Mouse (Mus musculus): Measurements from ENCODE around the gene Hoxb1. TPM values are rescaled to one million over a fixed set of nuclear protein-coding genes. Genes with fewer than 3 reads are reported as not detected.

Hoxb1 gene
- polyA plus RNA-seq, 1 experiment from 2014 or later, result 0.32 TPM

DNA sequence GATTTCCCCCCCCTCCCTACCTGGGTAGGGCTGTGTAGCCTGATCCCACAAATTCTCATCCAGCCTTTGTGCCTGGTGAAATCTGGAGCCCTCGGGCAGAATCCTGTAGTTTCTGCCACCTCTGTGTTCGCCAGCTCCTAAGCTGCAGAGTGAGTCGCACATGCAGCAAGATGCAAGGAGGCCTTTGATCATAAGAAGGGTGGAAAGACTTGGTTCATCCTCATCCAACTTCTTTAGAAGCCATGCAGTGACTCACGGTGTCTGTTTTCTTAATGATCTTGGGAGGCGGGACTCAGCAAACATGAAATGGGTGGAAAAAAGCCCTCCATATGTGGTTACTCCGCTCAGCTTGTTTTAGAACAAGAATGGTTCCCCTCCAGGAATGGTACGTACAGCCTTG, 39.3 kb downstream of the Hoxb1 start:
- Histone ChIP-seq H3K27ac (ENCODE audit: low read length) (peak overlapping the region; percentile 69; the same call in 1 of the 2 replicates), H3K27me3 (ENCODE audit: control insufficient read depth, insufficient read depth, low read length) (no peaks in the 10 kb centered on the region; the same call in 1 of the 2 replicates), H3K4me2 (replicated peaks; ENCODE audit: low read depth, low read length) (no peak overlapping the region), H3K9ac (replicated peaks; ENCODE audit: low read depth, low read length) (no peak overlapping the region), H3K4me3 (ENCODE audit: low read depth, low read length) (no peak overlapping the region), H3K36me3 (ENCODE audit: control insufficient read depth, insufficient read depth, low read length) (no peaks in the 10 kb centered on the region), H3K9me3 (ENCODE audit: control insufficient read depth, low read depth, low read length) (no peaks in the 10 kb centered on the region), H3K4me1 (ENCODE audit: control insufficient read depth, insufficient read depth, low read length) (peaks cover 40% of the 10 kb centered on the region)
- ATAC-seq (ENCODE audit: insufficient number of reproducible peaks, insufficient read depth, low FRiP score, low read depth), result no peak
- WGBS, result 61% methylated on average over 7 of the region's 7 CpGs

GRCm38 (mm10) chr11:96405541-96405940, 40.0 kb downstream of the Hoxb1 start:
- Histone ChIP-seq H3K4me3 (ENCODE audit: low read depth, low read length) (no peak overlapping the region), H3K27ac (ENCODE audit: low read length) (no peak overlapping the region), H3K4me1 (ENCODE audit: control insufficient read depth, insufficient read depth, low read length) (peaks cover 37% of the 10 kb centered on the region), H3K36me3 (ENCODE audit: control insufficient read depth, insufficient read depth, low read length) (no peaks in the 10 kb centered on the region), H3K27me3 (ENCODE audit: control insufficient read depth, insufficient read depth, low read length) (no peaks in the 10 kb centered on the region; the same call in 1 of the 2 replicates), H3K9me3 (ENCODE audit: control insufficient read depth, low read depth, low read length) (no peaks in the 10 kb centered on the region), H3K9ac (replicated peaks; ENCODE audit: low read depth, low read length) (no peak overlapping the region), H3K4me2 (replicated peaks; ENCODE audit: low read depth, low read length) (no peak overlapping the region)
- no peak for ATAC-seq (ENCODE audit: insufficient number of reproducible peaks, insufficient read depth, low FRiP score, low read depth)
- 63% methylated on average over 4 of the region's 4 CpGs for WGBS

- H3K4me3 ChIP-seq (ENCODE audit: low read depth, low read length), result peak overlapping the region; percentile 17; the same call in 1 of the 2 replicates
- no peaks in the 10 kb centered on the region for H3K36me3 ChIP-seq (ENCODE audit: control insufficient read depth, insufficient read depth, low read length)
- H3K4me1 ChIP-seq (ENCODE audit: control insufficient read depth, insufficient read depth, low read length), result peaks cover 37% of the 10 kb centered on the region
- peak overlapping the region; percentile 43 for H3K4me2 ChIP-seq (replicated peaks; ENCODE audit: low read depth, low read length)
- no peaks in the 10 kb centered on the region; the same call in 1 of the 2 replicates for H3K27me3 ChIP-seq (ENCODE audit: control insufficient read depth, insufficient read depth, low read length)
- peak; percentile 53; the same call in 1 of the 2 replicates for ATAC-seq (ENCODE audit: insufficient number of reproducible peaks, insufficient read depth, low FRiP score, low read depth)
- 6% methylated on average over 36 of the region's 36 CpGs for WGBS
- 0 out of 2 replicates have a peak overlapping the region, but pooled peaks have one; percentile 11 for H3K9ac ChIP-seq (replicated peaks; ENCODE audit: low read depth, low read length)
- no peaks in the 10 kb centered on the region; the same call in 1 of the 2 replicates for H3K9me3 ChIP-seq (ENCODE audit: control insufficient read depth, low read depth, low read length)
- peak overlapping the region; percentile 52; the same call in 1 of the 2 replicates for H3K27ac ChIP-seq (ENCODE audit: low read length)
Observed at GRCm38 (mm10) chr11:96407191-96408072, 41.9 kb downstream of the Hoxb1 start.

DNA sequence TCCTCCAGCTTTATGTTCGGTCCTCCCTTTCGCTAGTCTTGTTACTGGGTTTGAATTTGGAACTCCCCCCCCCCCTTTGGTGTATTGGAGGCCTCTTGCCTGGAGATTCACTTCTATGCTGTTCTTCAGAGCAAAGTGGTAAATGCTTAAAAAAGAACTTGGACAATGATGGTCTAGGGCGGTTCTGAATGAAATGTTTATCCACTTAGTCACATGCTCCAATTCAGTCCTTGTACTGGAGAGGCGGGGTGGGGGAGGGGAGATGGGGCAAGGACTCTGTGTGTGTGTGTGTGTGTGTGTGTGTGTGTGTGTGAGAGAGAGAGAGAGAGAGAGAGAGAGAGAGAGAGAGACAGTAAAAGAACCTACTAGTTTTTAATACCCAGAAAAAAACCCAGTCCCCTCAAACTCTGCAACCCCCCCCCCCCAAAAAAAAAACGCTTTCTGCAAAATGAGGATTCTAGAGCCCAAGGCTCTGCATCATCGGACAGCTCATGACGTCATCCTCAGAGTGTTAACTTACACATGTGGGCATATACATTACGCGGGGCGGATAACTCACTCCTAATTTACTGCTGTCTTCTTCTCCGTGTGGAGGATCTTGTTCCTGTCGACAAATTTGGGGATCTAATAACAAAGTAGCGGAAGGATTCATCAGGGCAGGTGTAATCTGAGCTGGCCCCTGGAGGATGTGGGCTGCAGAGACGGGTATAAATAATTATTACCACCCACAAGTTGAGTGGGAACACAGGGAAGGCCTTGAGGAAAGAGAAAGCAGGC, 42.9 kb downstream of the Hoxb1 start:
- no peak overlapping the region for H3K9ac ChIP-seq (replicated peaks; ENCODE audit: low read depth, low read length)

GRCm38 (mm10) chr11:96411019-96411418, 45.5 kb downstream of the Hoxb1 start:
- ATAC-seq (ENCODE audit: insufficient number of reproducible peaks, insufficient read depth, low FRiP score, low read depth), result no peak
- Histone ChIP-seq H3K27me3 (ENCODE audit: control insufficient read depth, insufficient read depth, low read length) (no peaks in the 10 kb centered on the region; the same call in 1 of the 2 replicates), H3K4me3 (ENCODE audit: low read depth, low read length) (no peak overlapping the region), H3K9ac (replicated peaks; ENCODE audit: low read depth, low read length) (no peak overlapping the region), H3K4me2 (replicated peaks; ENCODE audit: low read depth, low read length) (no peak overlapping the region), H3K4me1 (ENCODE audit: control insufficient read depth, insufficient read depth, low read length) (peaks cover 34% of the 10 kb centered on the region), H3K27ac (ENCODE audit: low read length) (no peak overlapping the region), H3K36me3 (ENCODE audit: control insufficient read depth, insufficient read depth, low read length) (no peaks in the 10 kb centered on the region), H3K9me3 (ENCODE audit: control insufficient read depth, low read depth, low read length) (no peaks in the 10 kb centered on the region; the same call in 1 of the 2 replicates)
- 75% methylated on average over 5 of the region's 5 CpGs for WGBS

More for the DNA sequence above, 42.9 kb downstream of the Hoxb1 start:
- no peak for ATAC-seq (ENCODE audit: insufficient number of reproducible peaks, insufficient read depth, low FRiP score, low read depth)
- H3K27me3 ChIP-seq (ENCODE audit: control insufficient read depth, insufficient read depth, low read length), result no peaks in the 10 kb centered on the region; the same call in 1 of the 2 replicates
- H3K4me2 ChIP-seq (replicated peaks; ENCODE audit: low read depth, low read length), result peak overlapping the region; percentile 43; the same call in 1 of the 2 replicates
- H3K27ac ChIP-seq (ENCODE audit: low read length), result peak overlapping the region; percentile 52; the same call in 1 of the 2 replicates
- H3K9me3 ChIP-seq (ENCODE audit: control insufficient read depth, low read depth, low read length), result no peaks in the 10 kb centered on the region; the same call in 1 of the 2 replicates
- peaks cover 47% of the 10 kb centered on the region for H3K4me1 ChIP-seq (ENCODE audit: control insufficient read depth, insufficient read depth, low read length)
- WGBS, result 31% methylated on average over 14 of the region's 14 CpGs
- 0 out of 2 replicates have a peak overlapping the region, but pooled peaks have one; percentile 17 for H3K4me3 ChIP-seq (ENCODE audit: low read depth, low read length)
- H3K36me3 ChIP-seq (ENCODE audit: control insufficient read depth, insufficient read depth, low read length), result no peaks in the 10 kb centered on the region

- Histone ChIP-seq H3K9me3 (ENCODE audit: control insufficient read depth, low read depth, low read length) (no peaks in the 10 kb centered on the region; the same call in 1 of the 2 replicates), H3K4me3 (ENCODE audit: low read depth, low read length) (no peak overlapping the region), H3K4me2 (replicated peaks; ENCODE audit: low read depth, low read length) (no peak overlapping the region), H3K36me3 (ENCODE audit: control insufficient read depth, insufficient read depth, low read length) (no peaks in the 10 kb centered on the region), H3K4me1 (ENCODE audit: control insufficient read depth, insufficient read depth, low read length) (peaks cover 34% of the 10 kb centered on the region), H3K27me3 (ENCODE audit: control insufficient read depth, insufficient read depth, low read length) (no peaks in the 10 kb centered on the region; the same call in 1 of the 2 replicates), H3K9ac (replicated peaks; ENCODE audit: low read depth, low read length) (no peak overlapping the region), H3K27ac (ENCODE audit: low read length) (no peak overlapping the region)
- WGBS, result 71% methylated on average over 4 of the region's 4 CpGs
- no peak for ATAC-seq (ENCODE audit: insufficient number of reproducible peaks, insufficient read depth, low FRiP score, low read depth)
Observed at GRCm38 (mm10) chr11:96411934-96412333, 46.4 kb downstream of the Hoxb1 start.

GRCm38 (mm10) chr11:96412941-96413491, 47.5 kb downstream of the Hoxb1 start:
- Histone ChIP-seq H3K36me3 (ENCODE audit: control insufficient read depth, insufficient read depth, low read length) (no peaks in the 10 kb centered on the region), H3K27me3 (ENCODE audit: control insufficient read depth, insufficient read depth, low read length) (no peaks in the 10 kb centered on the region), H3K4me3 (ENCODE audit: low read depth, low read length) (no peak overlapping the region), H3K4me1 (ENCODE audit: control insufficient read depth, insufficient read depth, low read length) (peaks cover 23% of the 10 kb centered on the region), H3K9me3 (ENCODE audit: control insufficient read depth, low read depth, low read length) (no peaks in the 10 kb centered on the region; the same call in 1 of the 2 replicates), H3K9ac (replicated peaks; ENCODE audit: low read depth, low read length) (no peak overlapping the region), H3K4me2 (replicated peaks; ENCODE audit: low read depth, low read length) (peak overlapping the region; percentile 2; the same call in 1 of the 2 replicates), H3K27ac (ENCODE audit: low read length) (0 out of 2 replicates have a peak overlapping the region, but pooled peaks have one; percentile 3)
- WGBS, result 61% methylated on average over 9 of the region's 9 CpGs
- no peak for ATAC-seq (ENCODE audit: insufficient number of reproducible peaks, insufficient read depth, low FRiP score, low read depth)

All from stomach, embryonic 14.5 days (tissue).